Mouse (Mus musculus): Measurements from ENCODE around the gene Hdac1. TPM values are rescaled to one million over a fixed set of nuclear protein-coding genes. Genes with fewer than 3 reads are reported as not detected.
A peak's percentile ranks its signal among the peaks of the same experiment; 100 is the strongest.
"Not testable (repeated sequence)": the region's sequence is repeated elsewhere in the genome, so short reads cannot be mapped to it uniquely, and the experiment has no call there.

The Hdac1 gene
- polyA plus RNA-seq, 1 experiment from 2014 or later = 80.5 TPM

DNA sequence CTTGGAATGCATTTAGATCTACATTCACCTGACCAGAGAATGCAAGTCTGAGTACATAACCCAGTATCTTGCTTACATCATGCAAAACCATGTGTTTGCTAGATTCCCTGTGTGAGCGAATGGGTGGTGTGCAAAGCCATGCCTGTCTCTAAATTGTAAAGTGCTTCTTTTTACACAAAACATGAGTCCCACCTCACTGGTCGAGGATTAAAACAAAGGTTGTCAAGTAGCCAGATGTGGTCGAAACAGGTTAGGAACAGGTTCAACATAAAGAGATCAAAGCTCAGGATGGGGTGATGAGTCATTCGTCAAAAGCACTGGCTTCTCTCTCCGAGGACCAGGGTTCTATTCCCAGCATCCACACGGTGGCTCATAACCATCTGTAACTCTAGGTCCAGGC lies 22.6 kb upstream of the Hdac1 start:
- no peak for ATAC-seq
- no peak overlapping the region for H3K9ac ChIP-seq (ENCODE audit: low read depth, low read length)
- 90% methylated on average over 6 of the region's 6 CpGs for WGBS

DNA sequence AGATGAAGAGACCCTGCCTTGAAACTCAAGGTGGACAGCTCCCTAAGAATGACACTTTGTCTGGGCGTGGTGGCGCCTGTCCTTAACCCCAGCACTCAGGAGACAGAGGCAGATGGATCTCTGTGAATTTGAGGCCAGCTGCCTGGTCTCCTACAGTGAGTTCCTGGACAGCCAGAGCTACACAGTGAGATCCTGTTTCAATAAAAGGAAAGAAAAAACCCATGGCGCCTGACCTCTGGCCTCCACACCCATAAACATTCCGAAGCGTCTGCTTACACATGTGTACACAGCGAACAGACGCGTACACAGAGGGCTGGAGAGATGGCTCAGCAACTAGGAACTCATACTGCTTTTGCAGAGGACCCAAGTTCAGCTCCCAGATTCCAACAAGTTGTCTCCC lies 21.2 kb upstream of the Hdac1 start:
- H3K9ac ChIP-seq (ENCODE audit: low read depth, low read length) = no peak overlapping the region
- 72% methylated on average over 8 of the region's 8 CpGs for WGBS
- no peak overlapping the region for H3K4me3 ChIP-seq (ENCODE audit: low read length)
- ATAC-seq = no peak
- no peaks in the 10 kb centered on the region for H3K4me1 ChIP-seq (ENCODE audit: control insufficient read depth, insufficient read depth, low read depth, low read length)
- no peak overlapping the region for H3K27ac ChIP-seq (ENCODE audit: low read depth, low read length)
- no peak overlapping the region for H3K4me2 ChIP-seq (ENCODE audit: low read length)
- H3K9me3 ChIP-seq (ENCODE audit: control insufficient read depth, low read length) = no peaks in the 10 kb centered on the region
- no peaks in the 10 kb centered on the region for H3K27me3 ChIP-seq (replicated peaks; ENCODE audit: control insufficient read depth, insufficient read depth, low read length)
- H3K36me3 ChIP-seq (ENCODE audit: control insufficient read depth, insufficient read depth, low read length) = no peaks in the 10 kb centered on the region

More for the DNA sequence above, 22.6 kb upstream of the Hdac1 start:
- H3K4me3 ChIP-seq (ENCODE audit: low read length) = no peak overlapping the region
- no peaks in the 10 kb centered on the region for H3K27me3 ChIP-seq (replicated peaks; ENCODE audit: control insufficient read depth, insufficient read depth, low read length)
- no peak overlapping the region for H3K27ac ChIP-seq (ENCODE audit: low read depth, low read length)
- H3K4me1 ChIP-seq (ENCODE audit: control insufficient read depth, insufficient read depth, low read depth, low read length) = no peaks in the 10 kb centered on the region
- H3K9me3 ChIP-seq (ENCODE audit: control insufficient read depth, low read length) = no peaks in the 10 kb centered on the region
- no peak overlapping the region for H3K4me2 ChIP-seq (ENCODE audit: low read length)
- H3K36me3 ChIP-seq (ENCODE audit: control insufficient read depth, insufficient read depth, low read length) = no peaks in the 10 kb centered on the region

DNA sequence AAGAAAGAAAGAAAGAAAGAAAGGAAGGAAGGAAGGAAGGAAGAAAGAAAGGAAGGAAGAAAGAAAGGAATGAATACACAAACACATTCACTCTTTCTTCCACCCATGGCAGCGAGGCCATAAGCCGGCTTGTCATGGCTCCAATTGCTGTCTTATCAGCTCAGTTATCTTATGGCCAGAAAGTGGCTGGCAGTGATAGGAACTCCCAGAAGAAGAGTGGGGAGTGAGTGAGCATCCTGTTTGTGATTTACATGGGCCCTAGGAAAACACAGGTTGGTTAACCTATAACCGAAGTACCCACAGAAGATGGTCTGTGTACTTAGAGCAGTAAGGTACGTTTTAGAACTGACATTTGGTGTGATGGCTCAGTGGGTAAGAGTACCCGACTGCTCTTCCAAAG lies 18.7 kb upstream of the Hdac1 start:
- ATAC-seq = no peak
- Histone ChIP-seq H3K4me2 (ENCODE audit: low read length) (no peak overlapping the region), H3K9me3 (ENCODE audit: control insufficient read depth, low read length) (no peaks in the 10 kb centered on the region), H3K9ac (ENCODE audit: low read depth, low read length) (no peak overlapping the region), H3K4me1 (ENCODE audit: control insufficient read depth, insufficient read depth, low read depth, low read length) (peaks cover 4% of the 10 kb centered on the region; the same call in 1 of the 2 replicates), H3K4me3 (ENCODE audit: low read length) (no peak overlapping the region), H3K27me3 (replicated peaks; ENCODE audit: control insufficient read depth, insufficient read depth, low read length) (no peaks in the 10 kb centered on the region), H3K36me3 (ENCODE audit: control insufficient read depth, insufficient read depth, low read length) (no peaks in the 10 kb centered on the region), H3K27ac (ENCODE audit: low read depth, low read length) (no peak overlapping the region)
- WGBS = 89% methylated on average over 5 of the region's 5 CpGs

DNA sequence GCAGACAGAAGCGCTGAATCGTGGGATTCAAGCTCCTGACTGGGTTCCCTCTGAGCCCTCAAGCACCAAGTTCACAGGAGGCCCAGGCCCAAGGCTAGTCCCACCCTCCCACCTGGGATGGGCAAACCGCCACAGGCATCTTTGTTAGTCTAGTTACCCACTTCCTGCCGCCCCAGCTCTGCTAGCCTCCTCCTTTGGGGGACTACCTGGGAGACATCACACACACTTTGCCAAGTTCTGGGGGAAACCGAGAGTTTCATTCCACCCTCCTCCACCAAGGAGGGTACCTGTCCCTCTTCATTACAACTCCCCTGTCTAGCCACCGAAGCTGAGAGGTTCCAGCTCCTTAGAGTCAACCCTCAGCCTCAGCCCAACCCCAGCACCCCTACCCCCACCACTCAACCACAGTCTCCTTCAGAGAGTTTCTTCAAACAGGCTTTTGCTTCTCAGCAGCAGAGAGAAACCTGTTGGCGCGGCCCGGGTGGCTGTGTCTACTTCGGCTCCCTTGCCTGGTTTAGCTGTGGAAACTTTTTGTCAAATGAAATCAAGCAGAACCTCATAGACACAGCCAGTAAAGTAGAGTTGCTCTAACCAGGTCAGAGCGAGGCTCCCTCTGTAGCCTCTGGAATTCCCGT lies 15.9 kb upstream of the Hdac1 start:
- Histone ChIP-seq H3K4me1 (ENCODE audit: control insufficient read depth, insufficient read depth, low read depth, low read length) (peaks cover 4% of the 10 kb centered on the region), H3K9ac (ENCODE audit: low read depth, low read length) (no peak overlapping the region), H3K4me2 (ENCODE audit: low read length) (no peak overlapping the region), H3K9me3 (ENCODE audit: control insufficient read depth, low read length) (no peaks in the 10 kb centered on the region), H3K27ac (ENCODE audit: low read depth, low read length) (no peak overlapping the region), H3K36me3 (ENCODE audit: control insufficient read depth, insufficient read depth, low read length) (no peaks in the 10 kb centered on the region), H3K4me3 (ENCODE audit: low read length) (no peak overlapping the region), H3K27me3 (replicated peaks; ENCODE audit: control insufficient read depth, insufficient read depth, low read length) (no peaks in the 10 kb centered on the region)
- WGBS = 86% methylated on average over 12 of the region's 12 CpGs
- no peak for ATAC-seq

DNA sequence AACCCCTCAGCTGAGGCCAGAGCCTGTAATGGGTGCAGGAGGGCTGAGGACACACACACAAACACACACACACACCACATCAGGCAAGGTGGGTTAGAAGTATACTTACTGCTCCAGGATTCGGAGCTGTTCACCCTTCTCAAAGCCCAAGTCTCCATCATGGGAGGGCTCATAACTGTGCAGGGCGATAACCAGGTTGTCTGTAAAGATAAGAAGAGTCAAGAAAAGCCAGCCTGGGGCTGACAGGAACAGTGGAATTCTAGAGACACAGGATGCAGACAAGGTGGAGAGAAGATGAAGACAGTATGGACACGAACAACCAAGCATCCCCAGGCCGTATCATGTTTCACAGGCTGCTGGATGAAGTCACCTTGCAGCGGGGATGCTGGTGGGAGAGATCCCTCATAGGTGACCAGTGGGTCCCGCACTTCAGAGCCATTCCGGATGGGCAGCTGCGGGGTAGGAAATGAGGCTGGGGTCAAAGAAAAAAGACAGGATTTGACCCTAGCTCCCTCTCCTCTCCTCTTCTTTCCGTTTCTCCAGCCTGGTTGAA lies 14.8 kb upstream of the Hdac1 start:
- Histone ChIP-seq H3K27me3 (replicated peaks; ENCODE audit: control insufficient read depth, insufficient read depth, low read length) (no peaks in the 10 kb centered on the region), H3K9ac (ENCODE audit: low read depth, low read length) (no peak overlapping the region), H3K36me3 (ENCODE audit: control insufficient read depth, insufficient read depth, low read length) (no peaks in the 10 kb centered on the region), H3K4me2 (ENCODE audit: low read length) (peak overlapping the region; percentile 86), H3K27ac (ENCODE audit: low read depth, low read length) (no peak overlapping the region; the same call in none of the 2 replicates), H3K9me3 (ENCODE audit: control insufficient read depth, low read length) (no peaks in the 10 kb centered on the region), H3K4me3 (ENCODE audit: low read length) (no peak overlapping the region), H3K4me1 (ENCODE audit: control insufficient read depth, insufficient read depth, low read depth, low read length) (peaks cover 4% of the 10 kb centered on the region)
- ATAC-seq = no peak
- 84% methylated on average over 9 of the region's 9 CpGs for WGBS

DNA sequence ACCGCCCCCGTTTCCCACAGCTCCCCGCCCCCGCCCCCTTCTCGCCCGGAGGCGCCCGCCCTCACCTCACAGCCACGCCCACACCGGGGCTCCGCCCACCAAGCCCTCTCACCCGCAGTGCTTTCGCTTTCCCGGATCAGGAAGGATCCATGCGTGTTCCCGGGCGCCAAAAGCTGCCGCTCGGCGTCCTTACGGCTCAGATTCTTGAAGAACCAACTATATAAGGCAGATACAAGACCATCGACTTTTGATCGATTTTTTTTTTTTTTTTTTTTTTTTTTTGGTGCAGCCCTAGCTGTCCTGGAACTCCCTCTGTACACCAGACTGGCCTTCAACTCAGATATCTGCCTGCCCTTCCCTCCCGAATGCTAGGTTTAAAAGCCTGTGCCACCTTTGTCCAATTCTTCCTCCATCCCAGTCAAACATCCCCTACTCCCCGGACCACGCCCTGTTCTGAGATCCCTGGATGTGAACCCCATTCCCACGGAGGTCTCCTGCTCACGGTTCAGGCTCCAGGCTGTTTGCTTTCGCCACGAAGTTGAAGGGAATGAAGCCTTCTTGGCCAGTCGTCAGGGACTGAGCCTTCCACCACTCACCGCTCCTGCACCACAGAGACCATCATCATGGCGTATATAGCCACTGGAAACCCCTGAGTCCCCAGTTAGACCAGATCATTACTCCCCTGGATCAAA lies 14.2 kb upstream of the Hdac1 start:
- H3K4me3 ChIP-seq (ENCODE audit: low read length) = peak overlapping the region; percentile 54
- H3K36me3 ChIP-seq (ENCODE audit: control insufficient read depth, insufficient read depth, low read length) = no peaks in the 10 kb centered on the region
- peak overlapping the region; percentile 86 for H3K4me2 ChIP-seq (ENCODE audit: low read length)
- H3K4me1 ChIP-seq (ENCODE audit: control insufficient read depth, insufficient read depth, low read depth, low read length) = peaks cover 4% of the 10 kb centered on the region
- peak overlapping the region; percentile 45 for H3K27ac ChIP-seq (ENCODE audit: low read depth, low read length)
- no peaks in the 10 kb centered on the region for H3K27me3 ChIP-seq (replicated peaks; ENCODE audit: control insufficient read depth, insufficient read depth, low read length)
- no peaks in the 10 kb centered on the region for H3K9me3 ChIP-seq (ENCODE audit: control insufficient read depth, low read length)
- H3K9ac ChIP-seq (ENCODE audit: low read depth, low read length) = peak overlapping the region; percentile 70
- WGBS = 8% methylated on average over 33 of the region's 33 CpGs
- peak; percentile 83 for ATAC-seq

DNA sequence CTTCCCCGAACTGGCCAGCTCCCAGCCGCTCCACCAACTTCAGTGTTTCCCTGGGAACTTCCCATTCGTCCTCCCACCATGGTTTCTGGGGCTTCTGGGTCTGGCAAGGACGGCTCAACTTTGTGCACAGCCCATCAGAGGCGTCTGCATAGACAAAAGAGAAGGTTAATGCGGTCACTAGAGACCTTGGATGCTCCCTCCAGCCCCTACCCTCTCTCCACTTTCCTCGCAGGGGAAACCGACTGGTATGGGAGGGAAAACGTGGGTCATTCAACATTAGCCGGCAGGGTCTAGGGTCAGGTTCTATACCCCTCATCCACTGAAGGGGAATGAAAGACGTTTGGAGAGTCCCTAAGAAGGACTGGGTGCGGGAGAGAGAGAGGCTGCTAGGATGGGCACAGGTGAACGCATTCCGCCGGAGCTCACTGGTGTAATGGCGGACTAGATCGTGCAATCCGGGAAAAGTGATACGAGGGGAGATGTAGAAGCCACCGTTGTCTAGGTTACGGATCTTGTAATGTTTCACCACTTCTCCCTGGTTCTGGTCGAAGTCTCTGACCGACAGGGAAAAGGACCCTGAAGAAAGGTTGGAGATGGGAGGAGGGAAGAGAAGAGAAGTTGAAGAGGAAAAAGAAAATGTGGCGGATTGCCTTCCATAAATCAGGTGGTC lies 13.5 kb upstream of the Hdac1 start:
- Histone ChIP-seq H3K4me2 (ENCODE audit: low read length) (peak overlapping the region; percentile 86), H3K4me3 (ENCODE audit: low read length) (peak overlapping the region; percentile 54), H3K9me3 (ENCODE audit: control insufficient read depth, low read length) (no peaks in the 10 kb centered on the region), H3K27ac (ENCODE audit: low read depth, low read length) (peak overlapping the region; percentile 79), H3K9ac (ENCODE audit: low read depth, low read length) (peak overlapping the region; percentile 70), H3K36me3 (ENCODE audit: control insufficient read depth, insufficient read depth, low read length) (no peaks in the 10 kb centered on the region), H3K27me3 (replicated peaks; ENCODE audit: control insufficient read depth, insufficient read depth, low read length) (no peaks in the 10 kb centered on the region), H3K4me1 (ENCODE audit: control insufficient read depth, insufficient read depth, low read depth, low read length) (peaks cover 4% of the 10 kb centered on the region)
- peak; percentile 79 for ATAC-seq
- 1% methylated on average over 24 of the region's 24 CpGs for WGBS

DNA sequence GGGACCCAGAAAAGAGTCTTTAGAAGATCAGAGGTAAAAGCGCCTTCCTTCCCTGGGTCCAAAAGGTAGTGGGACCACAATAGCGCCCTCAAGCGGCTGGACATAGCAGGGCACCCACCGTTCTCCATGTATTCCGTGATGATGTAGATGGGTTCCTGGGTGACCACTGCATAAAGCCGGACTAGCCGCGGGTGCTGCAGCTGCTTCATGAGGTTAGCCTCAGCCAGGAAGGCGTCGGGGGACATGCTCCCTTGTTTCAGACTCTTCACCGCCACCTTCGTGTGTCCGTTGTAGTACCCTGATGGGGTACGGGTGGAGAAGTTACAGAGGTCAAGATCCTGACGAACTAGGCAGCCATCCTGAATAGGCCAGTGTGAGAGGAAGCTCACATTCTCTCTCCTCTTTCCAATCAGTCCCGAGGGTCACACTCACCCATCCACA lies 12.9 kb upstream of the Hdac1 start:
- H3K4me3 ChIP-seq (ENCODE audit: low read length) = peak overlapping the region; percentile 54
- H3K4me1 ChIP-seq (ENCODE audit: control insufficient read depth, insufficient read depth, low read depth, low read length) = peaks cover 4% of the 10 kb centered on the region
- no peaks in the 10 kb centered on the region for H3K36me3 ChIP-seq (ENCODE audit: control insufficient read depth, insufficient read depth, low read length)
- ATAC-seq = peak; percentile 27
- H3K9ac ChIP-seq (ENCODE audit: low read depth, low read length) = peak overlapping the region; percentile 70
- H3K27ac ChIP-seq (ENCODE audit: low read depth, low read length) = peak overlapping the region; percentile 79; the same call in 1 of the 2 replicates
- H3K27me3 ChIP-seq (replicated peaks; ENCODE audit: control insufficient read depth, insufficient read depth, low read length) = no peaks in the 10 kb centered on the region
- H3K9me3 ChIP-seq (ENCODE audit: control insufficient read depth, low read length) = no peaks in the 10 kb centered on the region
- 2% methylated on average over 16 of the region's 16 CpGs for WGBS
- H3K4me2 ChIP-seq (ENCODE audit: low read length) = peak overlapping the region; percentile 86

DNA sequence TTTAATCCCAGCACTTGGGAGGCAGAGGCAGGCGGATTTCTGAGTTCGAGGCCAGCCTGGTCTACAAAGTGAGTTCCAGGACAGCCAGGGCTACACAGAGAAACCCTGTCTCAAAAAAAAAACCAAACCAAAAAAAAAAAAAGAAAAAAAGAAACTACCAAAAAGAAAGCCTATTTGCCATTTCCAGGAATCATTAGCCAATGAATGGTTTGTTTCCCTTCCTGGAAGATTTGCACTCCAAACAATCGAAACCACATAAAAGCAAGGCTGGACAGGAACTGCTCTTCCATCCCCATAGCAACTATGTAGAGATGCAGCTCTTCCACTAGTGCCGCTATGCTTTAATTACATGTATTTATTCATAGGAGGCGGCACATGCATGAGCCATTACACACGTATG lies 12.0 kb upstream of the Hdac1 start:
- H3K4me2 ChIP-seq (ENCODE audit: low read length); ATAC-seq; H3K27ac ChIP-seq (ENCODE audit: low read depth, low read length); H3K4me1 ChIP-seq (ENCODE audit: control insufficient read depth, insufficient read depth, low read depth, low read length); H3K9me3 ChIP-seq (ENCODE audit: control insufficient read depth, low read length); H3K27me3 ChIP-seq (replicated peaks; ENCODE audit: control insufficient read depth, insufficient read depth, low read length); H3K36me3 ChIP-seq (ENCODE audit: control insufficient read depth, insufficient read depth, low read length); H3K9ac ChIP-seq (ENCODE audit: low read depth, low read length); H3K4me3 ChIP-seq (ENCODE audit: low read length): not testable (repeated sequence)
- 46% methylated on average over 5 of the region's 6 CpGs for WGBS

Data from hindbrain, embryonic 16.5 days (tissue).